ENCODE assay signal across 16 mouse cellular contexts in genomic region chr2:74713239-74714150, GRCm38 (mm10). TPM values are rescaled to one million over a fixed set of nuclear protein-coding genes. Genes with fewer than 3 reads are reported as not detected.
DNase-seq lines count a peak whose midpoint lies in the region; ATAC-seq and TF ChIP-seq lines count a peak whose summit lies in the region.
"Had no signal": no experiment of that assay in that cellular context is flagged by ENCODE, and none has a peak within 500 bp of the region (broad histone marks: within the 10 kb centered on the region; RNA-seq: fewer than 3 reads in every experiment).

No protein-coding gene starts in this region.

- H3K36me3 ChIP-seq in kidney, embryonic 15.5 days, result no peaks in the 10 kb centered on the region
- H3K36me3 ChIP-seq in limb, embryonic 11.5 days (ENCODE audit: control insufficient read depth, insufficient read depth, low read length), result no peaks in the 10 kb centered on the region
- H3K36me3 ChIP-seq in stomach, postnatal 0 days (ENCODE audit: control insufficient read depth, insufficient read depth, low read length), result no peaks in the 10 kb centered on the region
- H3K36me3 ChIP-seq: embryonic facial prominence, embryonic 12.5 days; lung, embryonic 15.5 days had no signal

- no peak for ATAC-seq in kidney, embryonic 15.5 days (replicated peaks; ENCODE audit: low FRiP score)
- no peak for ATAC-seq in limb, embryonic 11.5 days (ENCODE audit: insufficient number of reproducible peaks, low FRiP score, low TSS enrichment, low read depth)
- ATAC-seq in stomach, postnatal 0 days (ENCODE audit: low FRiP score, low TSS enrichment), result no peak

- H3K9me3 ChIP-seq in kidney, embryonic 15.5 days (replicated peaks), result no peaks in the 10 kb centered on the region
- no peaks in the 10 kb centered on the region for H3K9me3 ChIP-seq in limb, embryonic 11.5 days (ENCODE audit: control insufficient read depth, low read length)
- no peaks in the 10 kb centered on the region for H3K9me3 ChIP-seq in stomach, postnatal 0 days (ENCODE audit: control insufficient read depth, low read length)
- H3K9me3 ChIP-seq: embryonic facial prominence, embryonic 12.5 days; lung, embryonic 15.5 days; megakaryocyte, embryonic 14.5 days had no signal

- H3K4me1 ChIP-seq in kidney, embryonic 15.5 days, result peaks cover 60% of the 10 kb centered on the region
- no peaks in the 10 kb centered on the region for H3K4me1 ChIP-seq in embryonic fibroblast, embryonic 13.5 days (ENCODE audit: control insufficient read depth, insufficient read depth, low read length)
- H3K4me1 ChIP-seq in limb, embryonic 11.5 days (ENCODE audit: control insufficient read depth, insufficient read depth, low read length), result peaks cover 26% of the 10 kb centered on the region
- no peaks in the 10 kb centered on the region for H3K4me1 ChIP-seq in stomach, postnatal 0 days (replicated peaks; ENCODE audit: control insufficient read depth, insufficient read depth)
- H3K4me1 ChIP-seq: embryonic facial prominence, embryonic 12.5 days had no signal

- H3K4me2 ChIP-seq in kidney, embryonic 15.5 days, result peak overlapping the region; percentile 75
- H3K4me2 ChIP-seq in limb, embryonic 11.5 days (ENCODE audit: low read depth, severe bottlenecking), result peak overlapping the region; percentile 86
- no peak overlapping the region for H3K4me2 ChIP-seq in stomach, postnatal 0 days (replicated peaks; ENCODE audit: low read depth)
- H3K4me2 ChIP-seq: embryonic facial prominence, embryonic 12.5 days; lung, embryonic 15.5 days had no signal

- H3K27me3 ChIP-seq in kidney, embryonic 15.5 days, result no peaks in the 10 kb centered on the region
- peaks cover 4% of the 10 kb centered on the region; the same call in 1 of the 2 replicates for H3K27me3 ChIP-seq in limb, embryonic 11.5 days (ENCODE audit: control insufficient read depth, insufficient read depth, low read length)
- H3K27me3 ChIP-seq in stomach, postnatal 0 days (ENCODE audit: control insufficient read depth, insufficient read depth, low read length), result peaks cover 34% of the 10 kb centered on the region; the same call in 1 of the 2 replicates
- H3K27me3 ChIP-seq: CH12.LX had no signal

- no peak for DNase-seq in kidney, postnatal 36 days
- DNase-seq in limb, embryonic 11.5 days (ENCODE audit: low spot score), result peak; percentile 52
- no peak for DNase-seq in stomach, postnatal 0 days (ENCODE audit: low spot score)
- no peak for DNase-seq in retina, postnatal 1 day
- no peak for DNase-seq in adrenal gland, adult 18-20 months (ENCODE audit: low spot score in 2 of 2)
- DNase-seq: cerebellum, adult 9-10 months; heart, postnatal 36 days; left cerebral cortex, postnatal 4 days had no signal

- peak overlapping the region; percentile 99 for H3K9ac ChIP-seq in kidney, embryonic 15.5 days
- peak overlapping the region; percentile 3; the same call in 1 of the 2 replicates for H3K9ac ChIP-seq in limb, embryonic 11.5 days (ENCODE audit: low read length)
- no peak overlapping the region for H3K9ac ChIP-seq in stomach, postnatal 0 days (ENCODE audit: low read length)
- H3K9ac ChIP-seq: embryonic facial prominence, embryonic 12.5 days; lung, embryonic 15.5 days had no signal

- peak overlapping the region; percentile 96 for H3K27ac ChIP-seq in kidney, embryonic 15.5 days
- peak overlapping the region; percentile 72 for H3K27ac ChIP-seq in embryonic fibroblast, embryonic 13.5 days (ENCODE audit: insufficient read depth, low read length)
- no peak overlapping the region for H3K27ac ChIP-seq in limb, embryonic 11.5 days (replicated peaks; ENCODE audit: low read depth, low read length)
- H3K27ac ChIP-seq in stomach, postnatal 0 days (replicated peaks), result no peak overlapping the region
- H3K27ac ChIP-seq: embryonic facial prominence, embryonic 12.5 days; heart, adult 2 months; lung, embryonic 15.5 days had no signal

- 4% methylated on average over 19 of the region's 19 CpGs for WGBS in kidney, embryonic 15.5 days
- 3% methylated on average over 19 of the region's 19 CpGs for WGBS in limb, embryonic 11.5 days
- 16% methylated on average over 19 of the region's 19 CpGs for WGBS in stomach, postnatal 0 days

- H3K4me3 ChIP-seq in kidney, embryonic 15.5 days (replicated peaks), result peak overlapping the region; percentile 95
- 0 out of 2 replicates have a peak overlapping the region, but pooled peaks have one; percentile 2 for H3K4me3 ChIP-seq in embryonic fibroblast, embryonic 13.5 days (ENCODE audit: insufficient read depth, low read length)
- H3K4me3 ChIP-seq in limb, embryonic 11.5 days (ENCODE audit: low read depth, low read length), result peak overlapping the region; percentile 74
- peak overlapping the region; percentile 1; the same call in 1 of the 2 replicates for H3K4me3 ChIP-seq in stomach, postnatal 0 days (ENCODE audit: low read depth, low read length)
- H3K4me3 ChIP-seq: embryonic facial prominence, embryonic 12.5 days; heart, adult 2 months; lung, embryonic 15.5 days; megakaryocyte, embryonic 14.5 days had no signal

- no peak; the same call in 1 of the 2 replicates for TF ChIP-seq POLR2A in embryonic fibroblast, embryonic 13.5 days (IDR thresholded peaks at IDR 0.05; ENCODE audit: low read depth, low read length)

- no peak for TF ChIP-seq CTCF in embryonic fibroblast, embryonic 13.5 days (IDR thresholded peaks at IDR 0.05; ENCODE audit: borderline replicate concordance, insufficient read depth, low read length)
- TF ChIP-seq CTCF in stomach, postnatal 0 days (IDR thresholded peaks at IDR 0.05; ENCODE audit: low read depth), result no peak

- TF ChIP-seq EP300 in stomach, postnatal 0 days (optimal IDR thresholded peaks at IDR 0.05), result no peak

RNA-seq across cellular contexts. Expression of gene Hoxd4, which starts 1.8 kb away (rescaled TPM):
- polyA plus RNA-seq in kidney, embryonic 15.5 days (2015; fragmentation: Nextera tagmentation; extraction: Ambion mirVana), result 5.6 and 5.8 TPM in 2 replicates
- 4.1 and 6.7 TPM in 2 replicates for polyA plus RNA-seq in embryonic fibroblast, embryonic 13.5 days (2011; ENCODE audit: insufficient read length, low read depth, missing spikeins)
- polyA plus RNA-seq in limb, embryonic 11.5 days (2014; fragmentation: Nextera tagmentation; extraction: Ambion mirVana), result 0.84 and 1.9 TPM in 2 replicates
- 0.08 and 0.19 TPM in 2 replicates for polyA plus RNA-seq in stomach, postnatal 0 days (2015; fragmentation: Nextera tagmentation; extraction: Ambion mirVana)
- total RNA-seq in adrenal gland, adult 18-20 months (2021), result 10 to 100 TPM; 14.9 to 19.6 TPM
- total RNA-seq: layer of hippocampus, postnatal 10 days; left cerebral cortex, postnatal 4 days had no signal

RNA-seq across cellular contexts. Expression of gene Hoxd3, which starts 1.8 kb away (rescaled TPM):
- 15.2 and 15.9 TPM in 2 replicates for polyA plus RNA-seq in kidney, embryonic 15.5 days (2015; fragmentation: Nextera tagmentation; extraction: Ambion mirVana)
- 2.7 and 3.3 TPM in 2 replicates for polyA plus RNA-seq in embryonic fibroblast, embryonic 13.5 days (2011; ENCODE audit: insufficient read length, low read depth, missing spikeins)
- polyA plus RNA-seq in limb, embryonic 11.5 days (2014; fragmentation: Nextera tagmentation; extraction: Ambion mirVana), result 1.2 and 1.4 TPM in 2 replicates
- polyA plus RNA-seq in stomach, postnatal 0 days (2015; fragmentation: Nextera tagmentation; extraction: Ambion mirVana), result 1.3 and 1.5 TPM in 2 replicates
- under 1 TPM; 0.89 to 0.90 TPM for total RNA-seq in adrenal gland, adult 18-20 months (2021)
- total RNA-seq: heart, adult 2 months; heart, postnatal 36 days; layer of hippocampus, postnatal 10 days; left cerebral cortex, postnatal 4 days had no signal

RNA-seq across cellular contexts. Expression of gene Hoxd8, which starts 9.1 kb away (rescaled TPM):
- polyA plus RNA-seq in kidney, embryonic 15.5 days (2015; fragmentation: Nextera tagmentation; extraction: Ambion mirVana), result 36.4 and 40.8 TPM in 2 replicates
- 9.9 and 16.5 TPM in 2 replicates for polyA plus RNA-seq in embryonic fibroblast, embryonic 13.5 days (2011; ENCODE audit: insufficient read length, low read depth, missing spikeins)
- 11.6 and 13.1 TPM in 2 replicates for polyA plus RNA-seq in limb, embryonic 11.5 days (2014; fragmentation: Nextera tagmentation; extraction: Ambion mirVana)
- 1.3 TPM in 2 replicates for polyA plus RNA-seq in stomach, postnatal 0 days (2015; fragmentation: Nextera tagmentation; extraction: Ambion mirVana)
- total RNA-seq in adrenal gland, adult 18-20 months (2021), result 10 to 100 TPM; 24.6 to 36.4 TPM

RNA-seq across cellular contexts. Expression of gene Gm28230, which starts 13.0 kb away (rescaled TPM):
- 1.7 and 2.3 TPM in 2 replicates for polyA plus RNA-seq in kidney, embryonic 15.5 days (2015; fragmentation: Nextera tagmentation; extraction: Ambion mirVana)
- 0.70 and 1.4 TPM in 2 replicates for polyA plus RNA-seq in embryonic fibroblast, embryonic 13.5 days (2011; ENCODE audit: insufficient read length, low read depth, missing spikeins)
- 0.45 and 0.55 TPM in 2 replicates for polyA plus RNA-seq in limb, embryonic 11.5 days (2014; fragmentation: Nextera tagmentation; extraction: Ambion mirVana)
- polyA plus RNA-seq in stomach, postnatal 0 days (2015; fragmentation: Nextera tagmentation; extraction: Ambion mirVana), result not detected in 2 replicates
- 1 to 10 TPM; 1.6 to 2.8 TPM for total RNA-seq in adrenal gland, adult 18-20 months (2021)
- total RNA-seq: heart, postnatal 36 days; layer of hippocampus, postnatal 10 days; left cerebral cortex, postnatal 4 days had no signal
- polyA plus RNA-seq: embryonic facial prominence, embryonic 12.5 days had no signal

RNA-seq across cellular contexts. Expression of gene Hoxd9, which starts 16.0 kb away (rescaled TPM):
- 38.1 and 40.7 TPM in 2 replicates for polyA plus RNA-seq in kidney, embryonic 15.5 days (2015; fragmentation: Nextera tagmentation; extraction: Ambion mirVana)
- 2.1 and 3.5 TPM in 2 replicates for polyA plus RNA-seq in embryonic fibroblast, embryonic 13.5 days (2011; ENCODE audit: insufficient read length, low read depth, missing spikeins)
- polyA plus RNA-seq in limb, embryonic 11.5 days (2014; fragmentation: Nextera tagmentation; extraction: Ambion mirVana), result 17.1 and 24.1 TPM in 2 replicates
- polyA plus RNA-seq in stomach, postnatal 0 days (2015; fragmentation: Nextera tagmentation; extraction: Ambion mirVana), result 0.31 and 0.34 TPM in 2 replicates
- total RNA-seq in adrenal gland, adult 18-20 months (2021), result 1 to 10 TPM; 3.5 to 4.3 TPM
- total RNA-seq: CH12.LX; layer of hippocampus, postnatal 10 days; left cerebral cortex, postnatal 4 days had no signal

Comparison
In these comparisons a context has a peak if more than half of its experiments do, and no peak if none do; other contexts are left out.
1. H3K27ac ChIP-seq: peak in kidney, embryonic 15.5 days (single experiment) and embryonic fibroblast, embryonic 13.5 days (single experiment); none in limb, embryonic 11.5 days (single experiment) and stomach, postnatal 0 days (single experiment).
2. H3K4me3 ChIP-seq: peak in every context shown above with its lines; median percentile 95 in kidney, embryonic 15.5 days; 74 in limb, embryonic 11.5 days; 2 in embryonic fibroblast, embryonic 13.5 days; 1 in stomach, postnatal 0 days.